In genomic region chr4:140101106-140101505, GRCm38 (mm10) we compare ENCODE assay signal across 10 mouse cellular contexts.
DNase-seq lines count a peak whose midpoint lies in the region; ATAC-seq and TF ChIP-seq lines count a peak whose summit lies in the region.
"Had no signal": no experiment of that assay in that cellular context is flagged by ENCODE, and none has a peak within 500 bp of the region (broad histone marks: within the 10 kb centered on the region; RNA-seq: fewer than 3 reads in every experiment).

No protein-coding gene starts in this region.

- H3K4me3 ChIP-seq in gastrocnemius, adult 2 months = no peak overlapping the region
- no peak overlapping the region for H3K4me3 ChIP-seq in spleen, adult 2 months (ENCODE audit: extremely low read depth, insufficient read depth, insufficient read length)
- H3K4me3 ChIP-seq: hindbrain, embryonic 15.5 days; myocyte had no signal

- ATAC-seq in hematopoietic stem cell, adult 5-6 weeks (replicated peaks in 1 of 2; ENCODE audit: insufficient read depth in 1 of 2, low FRiP score in 2 of 2, low TSS enrichment in 1 of 2, low read depth in 1 of 2, poor library complexity in 2 of 2, severe bottlenecking in 2 of 2) = 0 out of 4 replicates have a peak, but pooled peaks have one; percentile 20 to 24
- ATAC-seq in megakaryocyte, adult 5-6 weeks (ENCODE audit: poor library complexity, severe bottlenecking) = no peak

- TF ChIP-seq CTCF in gastrocnemius, adult 2 months (IDR thresholded peaks at IDR 0.05) = peak; percentile 89
- TF ChIP-seq CTCF in spleen, adult 2 months (IDR thresholded peaks at IDR 0.05; ENCODE audit: extremely low read depth, insufficient read depth, insufficient read length, insufficient replicate concordance) = peak; percentile 19; the same call in 1 of the 2 replicates

- no peaks in the 10 kb centered on the region for H3K36me3 ChIP-seq in spleen, adult 2 months (ENCODE audit: control insufficient read depth, insufficient read depth, low read length)
- H3K36me3 ChIP-seq: hindbrain, embryonic 15.5 days had no signal

- TF ChIP-seq POLR2A in spleen, adult 2 months (IDR thresholded peaks at IDR 0.05; ENCODE audit: low read depth, low read length) = no peak

- peaks cover 2% of the 10 kb centered on the region; the same call in 1 of the 2 replicates for H3K27me3 ChIP-seq in spleen, adult 2 months (ENCODE audit: control insufficient read depth, insufficient read depth, low read length)
- H3K27me3 ChIP-seq: hindbrain, embryonic 15.5 days had no signal

- no peaks in the 10 kb centered on the region for H3K4me1 ChIP-seq in spleen, adult 2 months (ENCODE audit: control insufficient read depth, insufficient read depth, insufficient read length)

- DNase-seq in gastrocnemius, adult 2 months = no peak
- DNase-seq in gastrocnemius, postnatal 36 days = no peak
- DNase-seq in spleen, adult 2 months (ENCODE audit: low read depth in 1 of 2, low spot score in 2 of 2) = peak in 1 of 2 experiments; percentile 3
- no peak for DNase-seq in spleen, postnatal 14 days (ENCODE audit: low spot score in 2 of 2)
- peak; percentile 4 for DNase-seq in thymus, postnatal 25 days
- DNase-seq in yolk sac, embryonic 10.5 days (ENCODE audit: low spot score) = no peak

- no peak overlapping the region for H3K27ac ChIP-seq in gastrocnemius, adult 2 months
- H3K27ac ChIP-seq in spleen, adult 2 months (ENCODE audit: insufficient read depth, low read length) = no peak overlapping the region
- H3K27ac ChIP-seq: hindbrain, embryonic 15.5 days had no signal

- intact Hi-C loops in gastrocnemius, adult 2 months (cut with DNase I) = no loop called here
- intact Hi-C loops in gastrocnemius, postnatal 36 days (cut with DNase I) = no loop called here

- WGBS in spleen, adult 2 months = 69% methylated on average over 5 of the region's 5 CpGs
